Mouse (Mus musculus): ENCODE results near the gene Hist1h2ae. TPM values are rescaled to one million over a fixed set of nuclear protein-coding genes. Genes with fewer than 3 reads are reported as not detected.
A peak's percentile ranks its signal among the peaks of the same experiment; 100 is the strongest.
"Not testable (repeated sequence)": the region's sequence is repeated elsewhere in the genome, so short reads cannot be mapped to it uniquely, and the experiment has no call there.

Hist1h2ae gene
- polyA plus RNA-seq, 1 experiment, result 5.2 TPM

DNA sequence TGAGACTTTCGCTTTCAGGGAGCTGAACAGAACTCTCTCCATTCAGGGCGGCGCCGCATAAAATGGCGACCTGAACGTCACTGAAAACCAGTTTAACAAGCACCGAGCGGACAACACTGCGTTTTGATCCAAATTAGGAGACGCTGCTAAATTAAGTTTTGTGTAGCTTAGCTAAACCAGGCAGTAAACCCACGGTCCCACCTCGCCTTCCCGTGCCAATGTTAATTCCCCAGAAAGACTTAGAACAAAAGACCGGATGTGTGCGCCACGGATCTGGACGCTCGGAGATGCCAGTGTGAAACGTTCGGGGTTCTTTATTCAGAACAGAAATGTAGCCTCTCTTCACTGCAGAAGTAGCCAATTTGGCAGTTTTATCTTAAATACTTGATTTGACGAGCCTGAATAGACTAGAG is 14.0 kb upstream of the Hist1h2ae start:
- TF ChIP-seq GATA1 (IDR thresholded peaks at IDR 0.05; ENCODE audit: low read length), result no peak
- Histone ChIP-seq H3K9me3 (ENCODE audit: control insufficient read depth, low read length) (no peaks in the 10 kb centered on the region), H3K36me3 (ENCODE audit: control insufficient read depth) (peaks cover 4% of the 10 kb centered on the region; the same call in 1 of the 2 replicates), H3K4me3 (replicated peaks) (peak overlapping the region; percentile 67), H3K4me1 (ENCODE audit: control insufficient read depth) (peaks cover 71% of the 10 kb centered on the region), H3K27me3 (ENCODE audit: control insufficient read depth) (no peaks in the 10 kb centered on the region)

DNA sequence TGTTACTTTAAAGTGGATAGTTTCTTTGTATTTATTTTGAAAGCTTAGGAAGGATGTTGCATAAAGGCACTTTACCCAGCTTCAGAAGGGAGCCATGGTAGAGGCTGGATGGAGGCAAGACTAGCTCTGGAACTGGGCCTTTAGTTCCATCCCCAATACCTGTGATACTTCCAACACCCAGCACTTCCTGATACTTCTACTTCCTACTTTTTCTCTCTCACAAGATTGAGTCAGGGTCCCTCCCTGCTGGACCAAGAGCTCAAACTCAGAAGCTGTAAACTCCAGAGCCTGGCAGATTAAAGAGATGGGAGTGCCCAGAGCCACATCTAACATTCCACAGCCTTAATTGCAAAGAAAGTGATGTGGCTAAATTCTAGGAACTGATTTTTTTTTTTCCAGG is 13.3 kb upstream of the Hist1h2ae start:
- TF ChIP-seq TAL1 (IDR thresholded peaks at IDR 0.05; ENCODE audit: low read length), result no peak
- no peak for TF ChIP-seq GATA1 (IDR thresholded peaks at IDR 0.05; ENCODE audit: low read length)
- no peaks in the 10 kb centered on the region for H3K27me3 ChIP-seq (ENCODE audit: control insufficient read depth)
- H3K4me1 ChIP-seq (ENCODE audit: control insufficient read depth), result peaks cover 74% of the 10 kb centered on the region
- H3K9me3 ChIP-seq (ENCODE audit: control insufficient read depth, low read length), result no peaks in the 10 kb centered on the region
- peaks cover 7% of the 10 kb centered on the region for H3K36me3 ChIP-seq (ENCODE audit: control insufficient read depth)
- H3K4me3 ChIP-seq (replicated peaks), result peak overlapping the region; percentile 67

- Histone ChIP-seq H3K4me3 (replicated peaks) (peak overlapping the region; percentile 67), H3K36me3 (ENCODE audit: control insufficient read depth) (peaks cover 10% of the 10 kb centered on the region), H3K27me3 (ENCODE audit: control insufficient read depth) (no peaks in the 10 kb centered on the region), H3K9me3 (ENCODE audit: control insufficient read depth, low read length) (no peaks in the 10 kb centered on the region), H3K4me1 (ENCODE audit: control insufficient read depth) (peaks cover 73% of the 10 kb centered on the region)
- TF ChIP-seq GATA1 (IDR thresholded peaks at IDR 0.05; ENCODE audit: low read length) (no peak), TAL1 (IDR thresholded peaks at IDR 0.05; ENCODE audit: low read length) (no peak)
Measured at GRCm38 (mm10) chr13:23583387-23584068, 12.5 kb upstream of the Hist1h2ae start.

DNA sequence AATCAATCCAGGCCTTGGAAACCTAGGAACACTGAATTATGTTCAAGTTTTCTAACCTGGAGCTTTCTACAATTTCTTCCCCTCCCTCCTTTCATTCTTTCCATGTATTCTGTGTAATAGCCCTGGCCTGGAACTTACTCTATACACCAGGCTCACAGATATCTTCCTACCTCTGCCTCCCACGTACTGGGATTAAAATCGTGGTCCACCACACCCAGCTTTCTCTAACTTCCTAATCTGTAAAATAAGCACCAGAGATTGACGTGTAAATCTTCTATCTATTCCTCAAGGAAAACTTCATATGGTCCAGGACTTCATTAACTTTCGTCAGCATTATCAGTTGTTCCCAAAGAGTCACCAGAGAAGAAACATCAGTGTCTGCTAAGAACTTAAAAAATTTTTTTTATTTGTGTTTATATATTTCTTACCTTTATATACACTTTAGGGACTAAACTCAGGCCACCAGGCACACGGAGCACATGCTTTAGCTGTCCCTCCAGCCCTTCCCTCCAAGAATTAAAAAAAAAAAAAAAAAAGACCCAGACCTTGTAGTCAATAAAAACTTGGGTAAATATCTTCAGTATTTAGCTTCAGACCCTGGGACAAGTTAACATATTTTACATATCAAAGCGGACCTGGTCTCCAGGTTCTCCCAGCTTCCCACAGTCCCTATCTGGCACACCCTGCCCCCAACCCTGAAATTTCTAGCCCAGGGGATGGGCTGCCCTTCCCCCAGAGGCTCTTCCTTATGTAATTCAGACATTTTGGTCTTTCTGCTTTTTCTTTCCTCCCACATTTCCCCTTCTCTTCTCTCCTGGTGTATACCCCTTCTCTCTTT is 11.4 kb upstream of the Hist1h2ae start:
- Histone ChIP-seq H3K36me3 (ENCODE audit: control insufficient read depth) (peaks cover 10% of the 10 kb centered on the region), H3K27me3 (ENCODE audit: control insufficient read depth) (no peaks in the 10 kb centered on the region), H3K9me3 (ENCODE audit: control insufficient read depth, low read length) (no peaks in the 10 kb centered on the region), H3K4me1 (ENCODE audit: control insufficient read depth) (peaks cover 70% of the 10 kb centered on the region), H3K4me3 (replicated peaks) (peak overlapping the region; percentile 67)
- TF ChIP-seq GATA1 (IDR thresholded peaks at IDR 0.05; ENCODE audit: low read length) (0 out of 2 replicates have a peak, but pooled peaks have one; percentile 1), TAL1 (IDR thresholded peaks at IDR 0.05; ENCODE audit: low read length) (no peak)

- Histone ChIP-seq H3K4me1 (ENCODE audit: control insufficient read depth) (peaks cover 71% of the 10 kb centered on the region), H3K36me3 (ENCODE audit: control insufficient read depth) (peaks cover 11% of the 10 kb centered on the region), H3K27me3 (ENCODE audit: control insufficient read depth) (no peaks in the 10 kb centered on the region), H3K4me3 (replicated peaks) (peak within 1 kb of the TSS; percentile 67), H3K9me3 (ENCODE audit: control insufficient read depth, low read length) (no peaks in the 10 kb centered on the region)
- TF ChIP-seq TAL1 (IDR thresholded peaks at IDR 0.05; ENCODE audit: low read length) (no peak; the same call in 2 of the 3 replicates), GATA1 (IDR thresholded peaks at IDR 0.05; ENCODE audit: low read length) (no peak)
Measured at GRCm38 (mm10) chr13:23581408-23582218, 10.6 kb upstream of the Hist1h2ae start, which contains the start of gene Hist1h4d. TSS of gene Hist1h4d (plus strand) at chr13:23581598.

GRCm38 (mm10) chr13:23577835-23578234 is 6.8 kb upstream of the Hist1h2ae start:
- TF ChIP-seq TAL1 (IDR thresholded peaks at IDR 0.05; ENCODE audit: low read length) (no peak), GATA1 (IDR thresholded peaks at IDR 0.05; ENCODE audit: low read length) (no peak)
- peaks cover 11% of the 10 kb centered on the region for H3K36me3 ChIP-seq (ENCODE audit: control insufficient read depth)
- peak overlapping the region; percentile 76 for H3K4me3 ChIP-seq (replicated peaks)
- peaks cover 56% of the 10 kb centered on the region for H3K4me1 ChIP-seq (ENCODE audit: control insufficient read depth)
- no peaks in the 10 kb centered on the region for H3K9me3 ChIP-seq (ENCODE audit: control insufficient read depth, low read length)
- H3K27me3 ChIP-seq (ENCODE audit: control insufficient read depth), result no peaks in the 10 kb centered on the region

DNA sequence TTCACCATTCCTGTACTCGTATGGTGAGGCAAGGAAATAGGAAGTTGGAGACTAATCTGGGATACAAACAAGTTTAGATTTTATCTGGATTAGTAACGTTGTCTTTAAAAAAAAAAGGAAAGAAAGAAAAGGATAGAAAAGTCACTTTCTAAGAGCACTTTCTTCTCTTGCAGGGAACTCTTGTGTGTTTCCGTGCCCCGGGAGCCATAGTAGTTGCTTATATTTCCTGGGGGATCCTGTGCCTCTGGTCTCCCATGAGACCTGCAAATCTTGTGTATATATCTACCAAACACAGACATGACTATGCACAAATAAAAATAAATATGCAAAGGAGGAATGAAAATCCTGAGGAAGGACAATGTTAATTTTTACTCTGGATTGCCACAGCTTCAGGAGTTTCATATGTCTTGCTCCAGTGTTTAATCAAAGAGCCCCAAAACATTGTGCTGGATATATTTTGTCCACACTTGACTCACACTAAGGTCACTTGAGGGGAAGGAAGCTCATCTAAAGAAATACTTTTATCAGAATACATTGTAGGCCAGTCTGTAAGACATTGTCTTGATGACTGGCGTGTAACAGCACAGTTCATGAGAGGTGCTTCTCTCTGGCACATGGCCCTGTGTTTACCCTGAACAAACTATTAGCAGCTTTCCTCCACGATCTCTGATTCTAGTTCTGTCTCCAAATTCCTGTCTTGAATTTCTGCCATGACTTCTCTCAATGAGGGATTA is 6.1 kb upstream of the Hist1h2ae start:
- Histone ChIP-seq H3K4me3 (replicated peaks) (peak overlapping the region; percentile 76), H3K36me3 (ENCODE audit: control insufficient read depth) (peaks cover 11% of the 10 kb centered on the region), H3K27me3 (ENCODE audit: control insufficient read depth) (no peaks in the 10 kb centered on the region), H3K9me3 (ENCODE audit: control insufficient read depth, low read length) (no peaks in the 10 kb centered on the region), H3K4me1 (ENCODE audit: control insufficient read depth) (peaks cover 53% of the 10 kb centered on the region)
- TF ChIP-seq GATA1 (IDR thresholded peaks at IDR 0.05; ENCODE audit: low read length) (no peak), TAL1 (IDR thresholded peaks at IDR 0.05; ENCODE audit: low read length) (no peak)

DNA sequence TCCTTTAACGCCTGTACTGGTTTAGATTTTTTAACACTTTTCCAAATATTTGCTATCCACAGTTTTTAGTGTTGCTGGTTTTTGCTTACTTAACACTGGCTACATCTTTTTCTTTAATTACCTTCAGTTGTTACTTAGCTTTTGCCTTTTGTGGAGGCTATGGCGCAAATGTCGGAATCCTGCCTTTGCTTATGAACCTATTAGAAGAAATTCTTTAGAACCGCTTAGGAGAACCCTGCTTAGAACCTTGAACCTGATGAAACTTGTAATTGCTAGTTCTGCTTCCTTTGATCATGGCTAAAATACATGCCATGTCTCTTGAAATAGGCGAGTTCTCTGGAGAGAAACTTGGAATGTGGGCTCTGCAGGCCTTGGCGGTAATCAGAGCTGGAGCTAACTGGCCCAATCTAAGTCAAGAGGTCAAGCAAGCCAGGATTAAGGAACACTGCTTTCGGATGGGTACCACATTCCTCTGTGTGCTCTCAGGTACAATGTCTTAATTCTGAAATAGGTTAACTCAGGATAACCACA is 5.4 kb upstream of the Hist1h2ae start:
- peak overlapping the region; percentile 76 for H3K4me3 ChIP-seq (replicated peaks)
- peaks cover 11% of the 10 kb centered on the region for H3K36me3 ChIP-seq (ENCODE audit: control insufficient read depth)
- no peaks in the 10 kb centered on the region for H3K27me3 ChIP-seq (ENCODE audit: control insufficient read depth)
- H3K4me1 ChIP-seq (ENCODE audit: control insufficient read depth), result peaks cover 49% of the 10 kb centered on the region
- H3K9me3 ChIP-seq (ENCODE audit: control insufficient read depth, low read length), result no peaks in the 10 kb centered on the region
- no peak for TF ChIP-seq GATA1 (IDR thresholded peaks at IDR 0.05; ENCODE audit: low read length)
- TF ChIP-seq TAL1 (IDR thresholded peaks at IDR 0.05; ENCODE audit: low read length), result no peak

DNA sequence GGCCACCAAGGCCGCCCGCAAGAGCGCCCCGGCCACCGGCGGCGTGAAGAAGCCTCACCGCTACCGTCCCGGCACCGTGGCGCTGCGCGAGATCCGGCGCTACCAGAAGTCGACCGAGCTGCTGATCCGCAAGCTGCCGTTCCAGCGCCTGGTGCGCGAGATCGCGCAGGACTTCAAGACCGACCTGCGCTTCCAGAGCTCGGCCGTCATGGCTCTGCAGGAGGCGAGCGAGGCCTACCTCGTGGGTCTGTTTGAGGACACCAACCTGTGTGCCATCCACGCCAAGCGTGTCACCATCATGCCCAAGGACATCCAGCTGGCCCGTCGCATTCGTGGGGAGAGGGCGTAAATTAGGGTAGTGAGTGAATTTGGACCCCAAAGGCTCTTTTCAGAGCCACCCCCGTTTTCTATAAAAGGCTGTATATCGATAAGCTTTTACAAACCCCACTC is 4.9 kb upstream of the Hist1h2ae start:
- Histone ChIP-seq H3K36me3 (ENCODE audit: control insufficient read depth) (peaks cover 11% of the 10 kb centered on the region), H3K4me1 (ENCODE audit: control insufficient read depth) (peaks cover 44% of the 10 kb centered on the region), H3K4me3 (replicated peaks) (peak overlapping the region; percentile 76)
- not testable (repeated sequence) for H3K9me3 ChIP-seq (ENCODE audit: control insufficient read depth, low read length); H3K27me3 ChIP-seq (ENCODE audit: control insufficient read depth)
